Mouse (Mus musculus) kidney, postnatal 0 days (tissue): ENCODE results near the gene Gm28047. TPM values are rescaled to one million over a fixed set of nuclear protein-coding genes. Genes with fewer than 3 reads are reported as not detected.
A peak's percentile ranks its signal among the peaks of the same experiment; 100 is the strongest.
"Not testable (repeated sequence)": the region's sequence is repeated elsewhere in the genome, so short reads cannot be mapped to it uniquely, and the experiment has no call there.

Experiments
- ATAC-seq: fragments of 200-750 bp; cut with Nextera tagmentation; replicated peaks from 2 replicates; pipeline ENCODE4 v1.8.0; 2017; ENCODE audit warnings: low read depth, moderate number of reproducible peaks, moderate TSS enrichment, moderate library complexity; ENCODE audit not compliant: low FRiP score
- DNase-seq: peaks from one replicate; pipeline ENCODE4 v3.0.0-alpha.2; 2016; ENCODE audit warnings: low spot score
- H3K27ac ChIP-seq: fragments of 300-500 bp; sonication (generic); 2 replicates; pipeline ENCODE4 v1.5.1; 2014; ENCODE audit warnings: mild to moderate bottlenecking
- H3K27me3 ChIP-seq: fragments of 300-500 bp; sonication (generic); 2 replicates; pipeline ENCODE4 v1.6.1; 2014; ENCODE audit warnings: low read length, mixed read lengths; ENCODE audit not compliant: insufficient read depth
- H3K36me3 ChIP-seq: fragments of 300-500 bp; sonication (generic); 2 replicates; pipeline ENCODE4 v1.6.1; 2014; ENCODE audit warnings: low read length, mixed read lengths; ENCODE audit not compliant: insufficient read depth
- H3K4me1 ChIP-seq: fragments of 300-500 bp; sonication (generic); replicated peaks from 2 replicates; pipeline ENCODE4 v1.6.1; 2014; ENCODE audit warnings: antibody characterized with exemption, low read length, mixed read lengths; ENCODE audit not compliant: insufficient read depth
- H3K4me2 ChIP-seq: fragments of 300-500 bp; sonication (generic); 2 replicates; pipeline ENCODE4 v1.6.1; 2014; ENCODE audit warnings: mild to moderate bottlenecking, low read length, moderate library complexity, mixed read lengths
- H3K4me3 ChIP-seq: fragments of 300-500 bp; sonication (generic); replicated peaks from 2 replicates; pipeline ENCODE4 v1.5.1; 2014; ENCODE audit warnings: low read depth, low read length
- H3K9ac ChIP-seq: fragments of 300-500 bp; sonication (generic); 2 replicates; pipeline ENCODE4 v1.6.1; 2014; ENCODE audit warnings: low read depth, low read length
- H3K9me3 ChIP-seq: fragments of 300-500 bp; sonication (generic); replicated peaks from 2 replicates; pipeline ENCODE4 v1.6.1; 2016; ENCODE audit warnings: low read length, inconsistent platforms, mixed read lengths
- CTCF ChIP-seq: IDR thresholded peaks from 2 replicates; pipeline ENCODE4 v1.5.1; 2016; ENCODE audit warnings: antibody characterized with exemption, low read depth, mild to moderate bottlenecking, moderate library complexity
- WGBS: fragments of 180-500 bp; shearing (Covaris S2); extraction: QIAGEN DNeasy Blood & Tissue Kit; methylation state at CpG from one replicate; pipeline ENCODE4 v1.1.7; 2014; 5-methylcytosine and 5-hydroxymethylcytosine counted together
- polyA plus RNA-seq: library from polyadenylated mRNA; unstranded; fragments of >200 nt; fragmentation: Nextera tagmentation; extraction: Ambion mirVana; gene quantifications from 2 replicates; pipeline ENCODE4 v1.2.1, GENCODE M21; 2015

Gene Gm28047
- polyA plus RNA-seq, 1 experiment from 2014 or later, result 0.46 TPM

- peak overlapping the region; percentile 93 for H3K9ac ChIP-seq
- 3% methylated on average over 6 of the region's 6 CpGs for WGBS
- peaks cover 10% of the 10 kb centered on the region for H3K36me3 ChIP-seq
- no peaks in the 10 kb centered on the region for H3K9me3 ChIP-seq
- peak overlapping the region; percentile 95 for H3K27ac ChIP-seq
- peaks cover 10% of the 10 kb centered on the region; the same call in 1 of the 2 replicates for H3K4me1 ChIP-seq
- H3K4me3 ChIP-seq, result peak overlapping the region; percentile 75
- H3K27me3 ChIP-seq, result no peaks in the 10 kb centered on the region
- ATAC-seq (peak; percentile 19; the same call in 1 of the 2 replicates), DNase-seq (peak; percentile 27)
- H3K4me2 ChIP-seq, result peak overlapping the region; percentile 60
- TF ChIP-seq CTCF, result no peak
Measured at GRCm38 (mm10) chr15:102670281-102670680, 45.4 kb upstream of the Gm28047 start.

GRCm38 (mm10) chr15:102669571-102669970 lies 44.7 kb upstream of the Gm28047 start:
- Histone ChIP-seq H3K27ac (no peak overlapping the region), H3K36me3 (peaks cover 17% of the 10 kb centered on the region), H3K9ac (0 out of 2 replicates have a peak overlapping the region, but pooled peaks have one; percentile 14), H3K9me3 (no peaks in the 10 kb centered on the region), H3K4me2 (peak overlapping the region; percentile 60; the same call in 1 of the 2 replicates), H3K27me3 (no peaks in the 10 kb centered on the region), H3K4me3 (no peak overlapping the region; the same call in 1 of the 2 replicates), H3K4me1 (peaks cover 10% of the 10 kb centered on the region; the same call in 1 of the 2 replicates)
- TF ChIP-seq CTCF, result no peak
- no peak for ATAC-seq
- DNase-seq, result no peak
- 69% methylated on average over 8 of the region's 8 CpGs for WGBS

DNA sequence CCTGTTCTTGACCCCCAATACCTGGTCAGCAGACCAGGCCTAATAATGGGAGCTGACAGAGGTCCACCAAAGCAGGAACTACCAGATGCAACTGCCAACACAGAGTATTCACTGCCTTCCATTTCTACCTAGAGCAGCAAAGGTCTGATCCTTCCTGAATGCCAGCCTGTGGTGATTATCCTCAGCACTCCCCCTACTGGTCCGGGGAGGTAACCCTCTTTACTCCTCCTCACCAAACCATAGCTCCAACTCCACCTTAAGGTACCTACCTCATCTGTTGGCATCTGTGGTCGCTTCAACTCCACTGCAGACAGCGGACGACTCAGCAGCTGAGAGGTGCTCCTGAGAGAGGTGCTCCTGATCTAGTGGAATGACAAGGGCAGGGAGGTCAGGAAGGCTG lies 40.6 kb upstream of the Gm28047 start:
- no peaks in the 10 kb centered on the region for H3K9me3 ChIP-seq
- peak; percentile 55; the same call in 1 of the 2 replicates for ATAC-seq
- no peak overlapping the region for H3K4me3 ChIP-seq
- WGBS, result 44% methylated on average over 4 of the region's 4 CpGs
- H3K4me2 ChIP-seq, result no peak overlapping the region
- H3K27ac ChIP-seq, result no peak overlapping the region
- no peaks in the 10 kb centered on the region for H3K27me3 ChIP-seq
- peak; percentile 82 for DNase-seq
- H3K4me1 ChIP-seq, result no peaks in the 10 kb centered on the region; the same call in 1 of the 2 replicates
- H3K9ac ChIP-seq, result no peak overlapping the region
- H3K36me3 ChIP-seq, result peaks cover 45% of the 10 kb centered on the region
- peak; percentile 86 for TF ChIP-seq CTCF

DNA sequence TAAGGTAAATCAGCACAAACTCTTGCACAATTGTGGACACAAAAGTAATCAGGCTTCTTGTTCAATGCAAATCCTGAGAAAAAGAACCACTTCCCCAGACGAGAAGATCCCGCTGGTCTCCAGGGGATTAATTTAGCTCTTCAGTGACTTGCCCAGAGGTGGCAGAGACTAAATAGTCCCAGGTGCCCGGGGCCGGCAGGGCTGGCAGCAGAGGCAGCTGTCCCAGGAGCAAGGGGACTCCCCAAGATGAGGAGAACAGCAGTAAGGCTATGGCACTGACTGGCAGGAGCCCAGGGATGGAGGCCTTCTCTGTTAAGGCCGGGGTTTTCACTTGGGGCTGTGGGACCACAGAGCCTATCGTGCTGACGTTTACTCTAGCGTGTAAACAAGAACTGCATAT lies 39.0 kb upstream of the Gm28047 start:
- no peak overlapping the region for H3K9ac ChIP-seq
- H3K4me3 ChIP-seq, result no peak overlapping the region
- H3K27ac ChIP-seq, result no peak overlapping the region
- no peak for DNase-seq
- H3K27me3 ChIP-seq, result no peaks in the 10 kb centered on the region
- H3K9me3 ChIP-seq, result no peaks in the 10 kb centered on the region
- H3K36me3 ChIP-seq, result peaks cover 46% of the 10 kb centered on the region
- ATAC-seq, result no peak
- 89% methylated on average over 8 of the region's 8 CpGs for WGBS
- H3K4me1 ChIP-seq, result no peaks in the 10 kb centered on the region
- no peak for TF ChIP-seq CTCF
- no peak overlapping the region for H3K4me2 ChIP-seq

DNA sequence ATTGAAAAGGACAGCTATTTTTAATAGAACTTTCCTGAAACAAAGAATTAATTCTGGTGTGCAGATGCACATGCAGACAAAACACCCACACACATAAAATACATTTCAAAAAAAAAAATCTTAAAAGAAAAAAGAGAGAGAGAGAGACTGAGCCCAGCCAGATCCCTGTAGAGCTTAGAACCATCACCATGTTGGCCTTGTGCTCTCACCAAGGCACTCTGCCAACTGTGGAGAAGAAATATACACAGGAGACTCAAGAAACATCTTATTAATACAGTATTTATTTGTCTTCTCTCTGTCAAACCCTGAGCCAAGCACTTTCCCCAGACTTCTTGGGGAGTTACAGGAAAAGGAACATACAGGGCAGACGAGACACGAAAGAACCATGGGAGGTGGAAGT lies 37.7 kb upstream of the Gm28047 start:
- not testable (repeated sequence) for H3K9me3 ChIP-seq, H3K9ac ChIP-seq, H3K4me1 ChIP-seq, ATAC-seq, H3K4me2 ChIP-seq, DNase-seq, H3K27ac ChIP-seq, H3K27me3 ChIP-seq, H3K4me3 ChIP-seq
- H3K36me3 ChIP-seq, result peaks cover 46% of the 10 kb centered on the region
- WGBS, result no CpG with 5 or more reads among the region's 2 CpGs

DNA sequence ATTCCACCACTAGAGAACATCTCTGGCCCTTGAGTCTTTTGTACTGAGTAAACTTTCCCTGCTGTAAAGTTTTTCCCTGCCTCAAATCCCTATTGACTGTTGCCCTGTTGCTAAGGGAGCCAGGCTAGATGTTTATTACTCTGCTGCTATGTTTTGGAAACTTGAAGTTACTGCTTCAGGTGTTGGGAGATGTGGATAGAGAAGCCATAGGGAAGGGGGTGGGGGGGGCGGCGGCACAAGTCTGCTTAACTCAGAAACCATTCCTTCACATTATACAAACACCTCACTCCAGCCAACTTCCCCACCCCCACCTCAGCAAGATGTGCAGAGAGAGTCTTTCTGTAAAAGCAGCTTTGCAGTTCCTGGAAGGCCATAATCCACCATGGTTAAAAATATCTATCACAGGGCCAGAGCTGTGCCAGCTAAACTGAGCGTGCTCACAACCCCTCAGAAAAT lies 33.1 kb upstream of the Gm28047 start:
- H3K4me2 ChIP-seq, result no peak overlapping the region
- 62% methylated on average over 3 of the region's 3 CpGs for WGBS
- TF ChIP-seq CTCF, result no peak
- no peak overlapping the region for H3K9ac ChIP-seq
- no peaks in the 10 kb centered on the region for H3K9me3 ChIP-seq
- ATAC-seq (no peak), DNase-seq (no peak)
- H3K4me3 ChIP-seq, result no peak overlapping the region
- H3K36me3 ChIP-seq, result peaks cover 13% of the 10 kb centered on the region
- H3K4me1 ChIP-seq, result no peaks in the 10 kb centered on the region; the same call in 1 of the 2 replicates
- no peaks in the 10 kb centered on the region for H3K27me3 ChIP-seq
- peak overlapping the region; percentile 77; the same call in 1 of the 2 replicates for H3K27ac ChIP-seq
